Mouse (Mus musculus) adrenal gland, adult 18-20 months (tissue): ENCODE measurements around the gene Ctnnbl1. TPM values are rescaled to one million over a fixed set of nuclear protein-coding genes. Genes with fewer than 3 reads are reported as not detected.

Experiments
- DNase-seq, 2 experiments: peaks; one replicate each; pipeline ENCODE4 v3.0.0; 2021 to 2022; ENCODE audit warnings: low spot score in 2 of 2
- total RNA-seq, 2 experiments: library from RNA; stranded (reverse); gene quantifications; 1 replicate in 1 of 2; 2 replicates in 1 of 2; pipeline ENCODE4 v1.2.3; 2021

Gene Ctnnbl1
- total RNA-seq, 2 experiments from 2014 or later, result 17.7 to 18.1 TPM

DNA sequence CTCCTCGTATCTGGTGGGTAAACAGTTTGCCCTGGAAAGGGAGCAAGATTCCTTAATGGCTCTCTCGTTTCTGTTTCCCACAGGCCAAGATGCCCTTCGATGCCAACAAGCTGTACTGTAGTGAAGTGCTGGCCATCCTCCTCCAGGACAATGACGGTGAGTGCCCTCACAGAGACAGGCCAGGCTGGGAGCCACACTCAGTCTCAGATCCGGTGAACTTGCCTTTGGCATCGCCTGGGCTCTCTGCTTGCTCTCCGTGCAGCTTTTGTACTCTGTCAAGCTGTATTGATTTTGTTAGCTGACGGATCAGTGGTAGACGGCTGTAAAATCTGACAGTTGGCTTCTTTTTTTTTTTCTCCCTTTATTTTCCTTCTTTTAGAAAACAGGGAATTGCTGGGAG lies 80.5 kb downstream of the Ctnnbl1 start:
- DNase-seq, result no peak

GRCm38 (mm10) chr2:157818576-157819320 lies 81.5 kb downstream of the Ctnnbl1 start:
- DNase-seq, result no peak

DNA sequence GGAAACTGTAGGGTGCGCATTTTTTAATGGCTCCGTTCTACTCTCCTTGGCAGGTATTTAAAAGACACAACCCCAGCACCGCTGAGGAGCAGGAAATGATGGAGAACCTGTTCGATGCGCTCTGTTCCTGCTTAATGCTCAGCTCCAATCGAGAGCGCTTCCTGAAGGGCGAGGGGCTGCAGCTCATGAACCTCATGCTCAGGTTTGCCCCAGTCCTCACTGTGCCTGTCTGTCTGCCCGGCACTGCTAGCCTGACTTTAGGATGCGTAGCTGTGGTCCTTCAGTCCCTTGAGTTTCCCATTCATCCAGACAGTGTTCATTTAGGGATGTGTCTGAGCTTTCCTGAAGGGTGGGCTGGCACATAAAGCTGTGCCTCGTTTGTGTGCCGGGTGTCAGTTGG lies 82.2 kb downstream of the Ctnnbl1 start:
- DNase-seq, result no peak

DNA sequence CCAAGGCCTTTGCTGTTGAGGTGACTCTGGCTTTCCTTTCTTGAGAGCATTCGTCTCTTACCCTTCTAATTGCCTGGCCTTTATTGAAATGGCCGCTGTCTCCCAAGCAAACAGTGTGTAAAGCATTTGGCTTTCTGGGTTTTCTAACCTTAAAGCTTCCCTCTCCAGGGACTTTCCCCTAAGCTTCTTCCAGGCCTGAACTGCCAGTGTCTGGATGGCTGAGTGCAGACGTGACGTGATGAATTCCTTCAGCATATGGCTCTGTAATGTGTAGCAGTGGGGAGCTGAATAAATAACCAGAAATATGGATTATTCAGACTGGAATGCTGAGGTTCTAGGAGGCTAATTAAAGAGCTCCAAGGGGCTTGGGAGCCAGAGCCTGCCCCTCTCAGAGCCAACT lies 84.1 kb downstream of the Ctnnbl1 start:
- no peak for DNase-seq

GRCm38 (mm10) chr2:157823456-157823855 lies 86.3 kb downstream of the Ctnnbl1 start:
- DNase-seq, result no peak

DNA sequence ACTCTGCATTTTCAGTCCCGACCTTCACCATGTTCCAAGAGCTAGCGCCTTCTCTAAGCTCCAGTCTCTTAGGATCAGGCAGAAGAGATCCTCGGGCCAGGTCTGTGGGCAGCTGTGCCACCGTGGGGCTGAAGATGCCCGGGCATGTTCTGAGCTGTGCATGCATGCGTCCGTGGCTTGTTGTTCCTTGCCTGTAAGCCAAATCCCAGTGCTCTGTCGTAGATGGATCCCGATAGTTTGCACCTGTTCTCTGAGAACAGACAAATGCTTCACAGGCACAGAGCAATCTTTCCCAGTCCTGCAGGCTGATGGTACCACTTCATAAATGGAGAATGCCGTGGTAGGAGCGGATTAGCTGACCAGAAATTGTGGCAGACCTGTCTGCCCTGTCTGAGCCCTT lies 87.0 kb downstream of the Ctnnbl1 start:
- DNase-seq, result no peak

GRCm38 (mm10) chr2:157830101-157830500 lies 92.9 kb downstream of the Ctnnbl1 start:
- DNase-seq, result no peak

GRCm38 (mm10) chr2:157830620-157831354 lies 93.6 kb downstream of the Ctnnbl1 start:
- no peak for DNase-seq

DNA sequence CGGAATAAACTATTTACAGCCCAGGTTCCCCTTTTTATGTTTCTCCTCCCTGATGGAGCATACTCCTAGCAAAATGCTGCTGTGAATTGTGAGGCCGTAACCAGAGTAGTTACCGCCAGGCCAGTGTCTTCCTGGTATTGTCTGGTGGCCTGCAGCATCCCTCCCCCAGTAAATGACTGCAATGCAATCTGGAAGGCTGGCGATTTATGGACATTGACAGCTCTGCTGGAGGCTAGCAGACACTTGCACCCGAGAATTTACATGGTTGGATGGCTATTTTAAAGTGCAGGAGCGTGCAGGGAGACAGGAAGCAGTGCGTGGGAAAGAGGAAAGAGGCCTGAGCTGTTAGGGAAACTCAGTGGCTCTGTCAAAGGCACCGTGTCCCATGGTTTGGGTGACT lies 99.8 kb downstream of the Ctnnbl1 start:
- DNase-seq, result no peak

DNA sequence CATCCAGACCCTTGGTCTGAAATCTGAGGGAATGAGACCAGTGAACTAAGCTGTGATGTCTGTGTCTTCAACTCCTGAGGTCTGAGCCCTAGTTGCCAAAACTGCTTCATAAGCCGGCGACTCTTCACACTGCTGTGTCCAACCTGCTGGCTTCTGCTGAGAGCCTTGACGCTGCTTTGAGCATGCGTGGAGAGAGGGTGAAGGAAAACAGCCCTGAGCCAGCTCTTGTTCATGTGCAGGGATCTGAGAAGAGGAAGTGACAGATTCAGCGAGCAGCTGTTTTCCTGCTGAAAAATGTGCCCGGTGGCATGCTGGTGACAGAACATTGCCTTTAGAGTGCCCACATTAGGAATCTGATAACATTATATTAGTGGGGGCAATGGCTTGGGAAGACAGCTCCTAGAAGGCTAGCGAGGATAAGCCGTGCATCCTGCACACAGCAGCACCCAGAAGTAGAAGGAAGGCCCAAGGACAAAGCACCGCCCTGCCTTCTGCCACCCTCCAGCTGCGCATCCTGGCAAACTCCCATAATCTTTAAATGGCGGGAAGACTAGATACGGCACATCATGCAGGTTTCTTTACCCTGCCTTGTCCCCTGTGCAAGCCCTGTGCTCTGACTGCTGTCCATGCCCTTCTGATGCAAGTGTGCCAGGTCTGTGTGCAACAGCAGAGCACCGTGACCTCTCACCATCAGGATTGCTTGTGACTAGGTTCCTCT lies 101.2 kb downstream of the Ctnnbl1 start:
- no peak for DNase-seq

DNA sequence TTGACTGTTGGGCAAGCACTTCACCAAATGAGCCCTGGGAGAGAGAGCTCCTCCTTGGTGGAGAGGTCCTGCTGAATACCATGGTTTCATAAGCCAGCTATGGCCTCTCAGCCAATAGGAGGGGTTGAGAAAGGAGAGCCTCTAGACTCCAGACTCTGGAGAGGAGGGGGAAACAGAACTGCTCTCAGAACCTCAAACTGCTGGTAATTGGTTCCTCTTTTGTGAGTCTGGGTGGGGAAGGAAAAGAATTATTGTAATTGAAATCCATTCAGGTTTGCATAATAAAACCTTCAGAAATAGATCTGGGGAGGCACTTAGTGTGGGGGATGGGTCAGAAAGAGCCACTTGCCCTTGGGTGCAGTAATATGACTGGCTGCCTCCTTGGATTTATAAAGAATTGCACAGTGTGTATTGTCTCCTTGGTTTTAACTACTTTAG lies 103.5 kb downstream of the Ctnnbl1 start:
- DNase-seq, result no peak

GRCm38 (mm10) chr2:157841121-157841520 lies 103.9 kb downstream of the Ctnnbl1 start:
- DNase-seq, result no peak

- DNase-seq, result peak in 1 of 2 experiments; percentile 9
Measured at GRCm38 (mm10) chr2:157844746-157845145, 107.5 kb downstream of the Ctnnbl1 start.

- peak in 1 of 2 experiments; percentile 4 for DNase-seq
Measured at GRCm38 (mm10) chr2:157845831-157846230, 108.6 kb downstream of the Ctnnbl1 start.

GRCm38 (mm10) chr2:157853135-157853534 lies 115.9 kb downstream of the Ctnnbl1 start:
- no peak for DNase-seq

DNA sequence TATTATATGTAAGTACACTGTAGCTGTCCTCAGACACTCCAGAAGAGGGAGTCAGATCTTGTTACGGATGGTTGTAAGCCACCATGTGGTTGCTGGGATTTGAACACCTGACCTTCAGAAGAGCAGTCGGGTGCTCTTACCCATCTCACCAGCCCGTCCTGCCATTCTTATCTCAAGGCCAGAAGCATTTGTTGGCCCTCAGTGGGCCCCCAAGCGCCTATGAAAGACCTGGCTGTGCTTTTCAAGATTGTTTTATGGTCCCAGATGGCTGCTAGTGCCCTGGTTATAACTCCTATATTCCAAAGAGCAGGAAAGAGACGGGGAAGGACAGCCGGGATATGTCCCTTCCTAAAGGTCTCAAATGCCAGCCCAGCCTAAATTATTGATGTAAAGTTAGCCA lies 118.6 kb downstream of the Ctnnbl1 start:
- DNase-seq, result no peak

GRCm38 (mm10) chr2:157857496-157857895 lies 120.3 kb downstream of the Ctnnbl1 start:
- DNase-seq, result no peak

DNA sequence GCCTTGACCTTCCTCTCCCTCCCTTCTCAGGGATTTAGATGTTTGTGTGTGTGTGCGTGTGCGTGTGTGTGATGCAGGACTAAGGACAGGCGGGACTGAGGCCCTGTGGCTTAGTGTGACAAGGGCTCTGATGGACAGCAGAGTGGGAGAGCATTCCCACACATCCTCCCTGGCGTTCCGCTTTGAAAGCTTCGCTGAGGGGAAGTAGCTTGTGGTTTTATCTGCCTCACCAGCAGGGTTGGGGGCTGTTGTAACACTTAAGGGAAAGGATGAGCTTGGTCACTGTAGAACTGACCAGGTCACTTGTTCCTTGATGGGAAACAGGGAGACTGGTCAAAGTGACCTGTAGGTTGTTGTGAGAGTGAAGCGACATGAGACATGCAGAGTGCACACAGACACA lies 121.1 kb downstream of the Ctnnbl1 start:
- no peak for DNase-seq

- no peak for DNase-seq
Measured at GRCm38 (mm10) chr2:157859046-157859701, 122.0 kb downstream of the Ctnnbl1 start.

DNA sequence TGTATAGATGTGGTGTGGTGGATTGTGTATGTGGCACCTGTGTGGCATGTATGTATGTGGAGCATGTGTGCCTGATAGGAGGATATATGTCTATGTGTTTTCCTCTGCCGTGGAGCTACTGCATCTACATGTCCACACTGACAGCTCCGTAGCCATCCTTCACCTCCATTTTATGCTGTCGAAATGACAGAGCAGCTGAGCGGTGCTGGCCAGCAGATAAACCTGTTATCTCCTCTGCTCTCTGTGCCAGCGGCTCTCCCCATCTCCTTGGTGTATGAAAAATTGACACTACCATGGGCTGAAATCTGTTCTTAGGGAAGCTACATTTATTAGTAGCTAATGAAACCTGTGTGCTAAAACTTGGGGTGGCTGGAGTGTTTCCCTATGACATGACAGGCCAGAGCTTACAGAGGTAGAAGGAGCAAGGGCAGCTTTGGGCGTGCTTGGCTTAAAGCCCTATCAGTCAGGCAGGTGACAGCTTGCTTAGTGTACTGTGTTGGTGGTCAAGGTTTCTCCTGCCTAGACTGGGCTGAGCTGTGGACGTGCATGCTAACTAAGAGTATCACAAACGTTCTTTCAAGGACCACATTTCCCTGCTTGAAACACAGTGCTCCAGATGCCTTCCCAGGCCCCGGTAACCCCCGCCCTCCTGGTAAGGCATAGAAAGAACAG lies 124.2 kb downstream of the Ctnnbl1 start:
- DNase-seq, result no peak

DNA sequence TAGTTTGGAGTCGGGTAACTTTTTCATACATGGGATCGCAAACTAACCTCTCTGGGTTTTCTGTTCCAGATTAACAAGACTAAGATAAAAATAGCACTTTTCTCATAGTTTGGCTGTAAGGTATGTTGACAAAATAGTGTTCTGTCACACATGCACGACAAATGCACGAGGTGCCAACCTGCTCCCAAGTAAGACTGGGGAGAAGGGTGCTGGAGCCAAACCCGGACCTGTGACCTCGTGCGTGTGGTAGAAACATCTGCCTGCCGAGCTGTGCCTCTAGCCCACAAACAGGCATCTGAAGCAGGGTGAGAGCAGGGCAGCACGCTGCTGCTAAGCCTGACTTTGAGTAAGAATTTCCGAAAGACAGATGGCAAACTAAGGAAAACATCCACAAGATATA lies 125.1 kb downstream of the Ctnnbl1 start:
- no peak for DNase-seq
